Mouse (Mus musculus) thymus, adult 2 months (tissue): ENCODE results near the gene Srrm3.

Experiments
- CTCF ChIP-seq: fragments of 200-500 bp; IDR thresholded peaks from 2 replicates; pipeline ENCODE4 v1.5.1; 2012; ENCODE audit warnings: mild to moderate bottlenecking, control low read depth, low read length, moderate library complexity, borderline replicate concordance; ENCODE audit not compliant: control insufficient read depth, poor library complexity, insufficient read depth; ENCODE audit errors: extremely low read depth
- POLR2A ChIP-seq: fragments of 200-500 bp; IDR thresholded peaks from 2 replicates; pipeline ENCODE4 v1.6.1; 2012; ENCODE audit warnings: mild to moderate bottlenecking, low read length, control low read depth, moderate library complexity; ENCODE audit not compliant: control insufficient read depth, poor library complexity, insufficient read depth; ENCODE audit errors: extremely low read depth

DNA sequence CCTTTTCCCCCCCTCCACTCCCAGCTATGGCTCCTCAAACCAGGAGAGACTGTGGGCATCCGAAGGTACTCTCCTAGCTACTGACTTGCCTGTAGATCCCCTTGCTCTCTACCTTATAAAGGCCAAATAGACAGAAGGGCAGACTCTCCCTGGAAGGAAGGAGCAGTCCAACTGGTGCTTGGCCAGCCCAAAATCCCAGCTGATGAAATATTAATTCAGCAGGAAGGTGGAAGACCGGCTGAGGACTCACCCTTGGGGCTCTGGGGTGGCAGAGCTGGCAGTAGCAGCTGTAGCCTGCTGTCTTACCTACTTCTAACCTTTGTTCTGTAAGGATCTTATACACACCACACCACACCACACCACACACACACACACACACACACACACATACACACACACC lies 2.0 kb upstream of the Srrm3 start:
- TF ChIP-seq CTCF (no peak), POLR2A (no peak)
